ENCODE assay signal across 8 mouse cellular contexts in genomic region chr11:57696807-57697251, GRCm38 (mm10). TPM values are rescaled to one million over a fixed set of nuclear protein-coding genes. Genes with fewer than 3 reads are reported as not detected.
DNase-seq lines count a peak whose midpoint lies in the region; ATAC-seq and TF ChIP-seq lines count a peak whose summit lies in the region.

No protein-coding gene starts in this region.

- 15% methylated on average over 5 of the region's 5 CpGs for WGBS in forebrain, postnatal 0 days
- WGBS in midbrain, embryonic 10.5 days, result 24% methylated on average over 5 of the region's 5 CpGs

- no peaks in the 10 kb centered on the region for H3K9me3 ChIP-seq in forebrain, postnatal 0 days (ENCODE audit: low read length)
- no peaks in the 10 kb centered on the region for H3K9me3 ChIP-seq in midbrain, embryonic 10.5 days (replicated peaks)

- ATAC-seq in forebrain, postnatal 0 days, result no peak

- H3K27ac ChIP-seq in forebrain, postnatal 0 days (ENCODE audit: low read depth, low read length), result peak overlapping the region; percentile 69; the same call in 1 of the 2 replicates
- peak overlapping the region; percentile 79 for H3K27ac ChIP-seq in midbrain, embryonic 10.5 days (replicated peaks)

- no peak for TF ChIP-seq CTCF in forebrain, postnatal 0 days (IDR thresholded peaks at IDR 0.05; ENCODE audit: low read depth)

- H3K27me3 ChIP-seq in forebrain, postnatal 0 days (ENCODE audit: insufficient read depth, low read length), result no peaks in the 10 kb centered on the region
- peaks cover 43% of the 10 kb centered on the region for H3K27me3 ChIP-seq in midbrain, embryonic 10.5 days (ENCODE audit: low read depth, poor library complexity, severe bottlenecking)

- peak; percentile 52 for DNase-seq in adrenal gland, adult 2 months
- no peak for DNase-seq in adrenal gland, postnatal 4 days (ENCODE audit: low spot score in 2 of 2)
- peak; percentile 36 for DNase-seq in forebrain, postnatal 0 days
- peak; percentile 46 for DNase-seq in kidney, adult 18-20 months
- peak; percentile 57 for DNase-seq in midbrain, embryonic 10.5 days (ENCODE audit: low spot score)
- no peak for DNase-seq in frontal cortex, postnatal 36 days (ENCODE audit: low spot score in 2 of 2)
- DNase-seq in yolk sac, embryonic 10.5 days (ENCODE audit: low spot score), result no peak
- no peak for DNase-seq in cerebellum, adult 11 months

- no peaks in the 10 kb centered on the region for H3K36me3 ChIP-seq in forebrain, postnatal 0 days (ENCODE audit: insufficient read depth)
- H3K36me3 ChIP-seq in midbrain, embryonic 10.5 days, result peaks cover 14% of the 10 kb centered on the region

- H3K4me1 ChIP-seq in forebrain, postnatal 0 days (ENCODE audit: insufficient read depth), result peaks cover 9% of the 10 kb centered on the region
- peaks cover 49% of the 10 kb centered on the region for H3K4me1 ChIP-seq in midbrain, embryonic 10.5 days

- no peak overlapping the region for H3K4me3 ChIP-seq in forebrain, postnatal 0 days (ENCODE audit: low read depth, low read length)
- H3K4me3 ChIP-seq in midbrain, embryonic 10.5 days, result peak overlapping the region; percentile 31; the same call in 1 of the 2 replicates

- H3K4me2 ChIP-seq in forebrain, postnatal 0 days (ENCODE audit: low read depth), result peak overlapping the region; percentile 41; the same call in 1 of the 2 replicates

- no peak overlapping the region for H3K9ac ChIP-seq in forebrain, postnatal 0 days

RNA-seq across cellular contexts. Expression of gene Galnt10, which starts 51.6 kb away (rescaled TPM):
- 10 to 100 TPM; 50.2 to 54.5 TPM for total RNA-seq in adrenal gland, adult 2 months (2021)
- 23.7 and 33.8 TPM in 2 replicates for polyA plus RNA-seq in adrenal gland, adult 2 months (2012; rRNA removed)
- 10 to 100 TPM; 44.5 to 46.2 TPM for total RNA-seq in adrenal gland, postnatal 4 days (2021)
- 14.5 and 20.7 TPM in 2 replicates for total RNA-seq in forebrain, postnatal 0 days (2014; rRNA removed)
- polyA plus RNA-seq in forebrain, postnatal 0 days (2015; fragmentation: Nextera tagmentation; extraction: Ambion mirVana), result 8.0 and 9.5 TPM in 2 replicates
- 28.1 and 30.7 TPM in 2 replicates for polyA plus RNA-seq in midbrain, embryonic 10.5 days (2016; fragmentation: Nextera tagmentation; extraction: Ambion mirVana)

Comparison
In these comparisons a context has a peak if more than half of its experiments do, and no peak if none do; other contexts are left out.
1. DNase-seq: peak in adrenal gland, adult 2 months (single experiment), forebrain, postnatal 0 days (single experiment), kidney, adult 18-20 months (single experiment) and midbrain, embryonic 10.5 days (single experiment); none in adrenal gland, postnatal 4 days (0 of 2), frontal cortex, postnatal 36 days (0 of 2), yolk sac, embryonic 10.5 days (single experiment) and cerebellum, adult 11 months (single experiment).